Mouse (Mus musculus): ENCODE data around the gene Rhot2. TPM values are rescaled to one million over a fixed set of nuclear protein-coding genes. Genes with fewer than 3 reads are reported as not detected.
A peak's percentile ranks its signal among the peaks of the same experiment; 100 is the strongest.

Rhot2 gene
- polyA plus RNA-seq, 1 experiment from 2014 or later = 9.1 TPM

- H3K4me1 ChIP-seq (replicated peaks; ENCODE audit: control insufficient read depth, insufficient read depth, low read length) = peaks cover 17% of the 10 kb centered on the region
- ATAC-seq (replicated peaks; ENCODE audit: low FRiP score) = no peak
These were observed 20.1 kb downstream of the Rhot2 start for GRCm38 (mm10) chr17:25824362-25825142.

GRCm38 (mm10) chr17:25823452-25823851 lies 21.2 kb downstream of the Rhot2 start, which contains the start of gene Wdr24:
Gene Wdr24, plus strand, starts transcription at chr17:25823627.
- no peaks in the 10 kb centered on the region for H3K9me3 ChIP-seq (ENCODE audit: control insufficient read depth, low read length)
- H3K27me3 ChIP-seq (ENCODE audit: control insufficient read depth, insufficient read depth, low read length) = peaks cover 12% of the 10 kb centered on the region
- peak; percentile 72 for ATAC-seq (replicated peaks; ENCODE audit: low FRiP score)
- no peak within 1 kb of the TSS for H3K27ac ChIP-seq (ENCODE audit: low read depth, low read length)
- no peaks in the 10 kb centered on the region; the same call in 1 of the 2 replicates for H3K36me3 ChIP-seq (ENCODE audit: control insufficient read depth, insufficient read depth, low read length)
- peak within 1 kb of the TSS; percentile 54 for H3K4me3 ChIP-seq (ENCODE audit: low read depth, low read length)
- H3K4me1 ChIP-seq (replicated peaks; ENCODE audit: control insufficient read depth, insufficient read depth, low read length) = peaks cover 17% of the 10 kb centered on the region
- H3K4me2 ChIP-seq (ENCODE audit: low read depth, low read length, severe bottlenecking) = peak within 1 kb of the TSS; percentile 60
- peak within 1 kb of the TSS; percentile 60 for H3K9ac ChIP-seq (ENCODE audit: low read length)
- WGBS = 1% methylated on average over 18 of the region's 18 CpGs
- DNase-seq (ENCODE audit: low spot score) = peak; percentile 78

More at GRCm38 (mm10) chr17:25824362-25825142, 20.1 kb downstream of the Rhot2 start:
- 74% methylated on average over 16 of the region's 17 CpGs for WGBS
- Histone ChIP-seq H3K4me2 (ENCODE audit: low read depth, low read length, severe bottlenecking) (peak overlapping the region; percentile 60), H3K27ac (ENCODE audit: low read depth, low read length) (no peak overlapping the region), H3K36me3 (ENCODE audit: control insufficient read depth, insufficient read depth, low read length) (no peaks in the 10 kb centered on the region; the same call in 1 of the 2 replicates), H3K9ac (ENCODE audit: low read length) (peak overlapping the region; percentile 60), H3K4me3 (ENCODE audit: low read depth, low read length) (peak overlapping the region; percentile 54), H3K27me3 (ENCODE audit: control insufficient read depth, insufficient read depth, low read length) (peaks cover 9% of the 10 kb centered on the region), H3K9me3 (ENCODE audit: control insufficient read depth, low read length) (no peaks in the 10 kb centered on the region)
- no peak for DNase-seq (ENCODE audit: low spot score)

- H3K27ac ChIP-seq (ENCODE audit: low read depth, low read length) = no peak overlapping the region
- peaks cover 14% of the 10 kb centered on the region for H3K27me3 ChIP-seq (ENCODE audit: control insufficient read depth, insufficient read depth, low read length)
- H3K4me3 ChIP-seq (ENCODE audit: low read depth, low read length) = peak overlapping the region; percentile 13; the same call in 1 of the 2 replicates
- H3K36me3 ChIP-seq (ENCODE audit: control insufficient read depth, insufficient read depth, low read length) = no peaks in the 10 kb centered on the region
- H3K4me2 ChIP-seq (ENCODE audit: low read depth, low read length, severe bottlenecking) = peak overlapping the region; percentile 37
- ATAC-seq (replicated peaks; ENCODE audit: low FRiP score) = no peak
- WGBS = 7% methylated on average over 46 of the region's 46 CpGs
- peaks cover 7% of the 10 kb centered on the region; the same call in 1 of the 2 replicates for H3K4me1 ChIP-seq (replicated peaks; ENCODE audit: control insufficient read depth, insufficient read depth, low read length)
- H3K9ac ChIP-seq (ENCODE audit: low read length) = peak overlapping the region; percentile 33; the same call in 1 of the 2 replicates
- H3K9me3 ChIP-seq (ENCODE audit: control insufficient read depth, low read length) = no peaks in the 10 kb centered on the region
- peak; percentile 60 for DNase-seq (ENCODE audit: low spot score)
These were observed 25.5 kb downstream of the Rhot2 start for GRCm38 (mm10) chr17:25818851-25819780.

GRCm38 (mm10) chr17:25817662-25818061 lies 27.0 kb downstream of the Rhot2 start:
- ATAC-seq (replicated peaks; ENCODE audit: low FRiP score) (no peak), DNase-seq (ENCODE audit: low spot score) (peak; percentile 52)
- no peaks in the 10 kb centered on the region for H3K9me3 ChIP-seq (ENCODE audit: control insufficient read depth, low read length)
- no peak overlapping the region for H3K4me3 ChIP-seq (ENCODE audit: low read depth, low read length)
- H3K36me3 ChIP-seq (ENCODE audit: control insufficient read depth, insufficient read depth, low read length) = no peaks in the 10 kb centered on the region
- H3K4me2 ChIP-seq (ENCODE audit: low read depth, low read length, severe bottlenecking) = no peak overlapping the region
- WGBS = 89% methylated on average over 11 of the region's 11 CpGs
- peaks cover 14% of the 10 kb centered on the region for H3K27me3 ChIP-seq (ENCODE audit: control insufficient read depth, insufficient read depth, low read length)
- no peak overlapping the region for H3K9ac ChIP-seq (ENCODE audit: low read length)
- H3K4me1 ChIP-seq (replicated peaks; ENCODE audit: control insufficient read depth, insufficient read depth, low read length) = peaks cover 6% of the 10 kb centered on the region; the same call in 1 of the 2 replicates
- no peak overlapping the region for H3K27ac ChIP-seq (ENCODE audit: low read depth, low read length)

- DNase-seq (ENCODE audit: low spot score) (peak; percentile 92), ATAC-seq (replicated peaks; ENCODE audit: low FRiP score) (no peak)
- Histone ChIP-seq H3K27ac (ENCODE audit: low read depth, low read length) (no peak overlapping the region), H3K9ac (ENCODE audit: low read length) (0 out of 2 replicates have a peak overlapping the region, but pooled peaks have one; percentile 13), H3K9me3 (ENCODE audit: control insufficient read depth, low read length) (no peaks in the 10 kb centered on the region), H3K27me3 (ENCODE audit: control insufficient read depth, insufficient read depth, low read length) (peaks cover 2% of the 10 kb centered on the region), H3K4me2 (ENCODE audit: low read depth, low read length, severe bottlenecking) (no peak overlapping the region), H3K4me1 (replicated peaks; ENCODE audit: control insufficient read depth, insufficient read depth, low read length) (peaks cover 9% of the 10 kb centered on the region), H3K4me3 (ENCODE audit: low read depth, low read length) (no peak overlapping the region), H3K36me3 (ENCODE audit: control insufficient read depth, insufficient read depth, low read length) (no peaks in the 10 kb centered on the region)
- WGBS = 3% methylated on average over 20 of the region's 20 CpGs
These were observed 31.2 kb downstream of the Rhot2 start for GRCm38 (mm10) chr17:25813471-25813870.

GRCm38 (mm10) chr17:25810890-25811289 lies 33.8 kb downstream of the Rhot2 start:
- WGBS = 82% methylated on average over 4 of the region's 4 CpGs
- no peak overlapping the region for H3K4me3 ChIP-seq (ENCODE audit: low read depth, low read length)
- H3K27me3 ChIP-seq (ENCODE audit: control insufficient read depth, insufficient read depth, low read length) = no peaks in the 10 kb centered on the region
- no peaks in the 10 kb centered on the region for H3K9me3 ChIP-seq (ENCODE audit: control insufficient read depth, low read length)
- no peak overlapping the region for H3K4me2 ChIP-seq (ENCODE audit: low read depth, low read length, severe bottlenecking)
- no peak overlapping the region for H3K9ac ChIP-seq (ENCODE audit: low read length)
- DNase-seq (ENCODE audit: low spot score) (peak; percentile 47), ATAC-seq (replicated peaks; ENCODE audit: low FRiP score) (no peak)
- no peak overlapping the region for H3K27ac ChIP-seq (ENCODE audit: low read depth, low read length)
- H3K36me3 ChIP-seq (ENCODE audit: control insufficient read depth, insufficient read depth, low read length) = no peaks in the 10 kb centered on the region
- H3K4me1 ChIP-seq (replicated peaks; ENCODE audit: control insufficient read depth, insufficient read depth, low read length) = peaks cover 9% of the 10 kb centered on the region

- Histone ChIP-seq H3K27me3 (ENCODE audit: control insufficient read depth, insufficient read depth, low read length) (no peaks in the 10 kb centered on the region), H3K4me1 (replicated peaks; ENCODE audit: control insufficient read depth, insufficient read depth, low read length) (peaks cover 9% of the 10 kb centered on the region), H3K27ac (ENCODE audit: low read depth, low read length) (peak overlapping the region; percentile 89), H3K4me3 (ENCODE audit: low read depth, low read length) (peak overlapping the region; percentile 81), H3K9me3 (ENCODE audit: control insufficient read depth, low read length) (no peaks in the 10 kb centered on the region), H3K4me2 (ENCODE audit: low read depth, low read length, severe bottlenecking) (peak overlapping the region; percentile 85), H3K9ac (ENCODE audit: low read length) (peak overlapping the region; percentile 95), H3K36me3 (ENCODE audit: control insufficient read depth, insufficient read depth, low read length) (no peaks in the 10 kb centered on the region)
- DNase-seq (ENCODE audit: low spot score) = peak; percentile 64
- WGBS = 8% methylated on average over 25 of the region's 25 CpGs
- peak; percentile 58 for ATAC-seq (replicated peaks; ENCODE audit: low FRiP score)
These were observed 34.9 kb downstream of the Rhot2 start for GRCm38 (mm10) chr17:25809606-25810340.
